Mouse (Mus musculus): ENCODE measurements around the gene Dcaf4.
A peak's percentile ranks its signal among the peaks of the same experiment; 100 is the strongest.

DNA sequence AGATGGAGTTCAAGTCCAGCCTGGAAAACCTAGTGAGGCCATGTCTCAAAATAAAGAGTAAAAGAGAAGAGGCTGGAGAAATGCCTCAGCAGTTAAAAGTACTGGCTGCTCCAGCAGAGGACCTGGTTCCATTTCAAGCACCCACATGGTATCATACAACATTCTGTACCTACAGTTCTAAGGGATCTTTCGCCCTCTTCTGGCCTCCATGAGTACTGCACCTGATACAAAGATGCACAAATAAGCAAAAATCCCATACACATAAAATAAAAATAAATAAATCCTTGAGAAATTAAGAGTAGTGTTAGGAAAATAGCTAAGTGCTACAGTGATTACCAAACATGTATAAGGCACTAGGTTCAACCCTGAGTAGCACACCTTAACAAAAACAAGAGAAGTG is 28.7 kb upstream of the Dcaf4 start:
- TF ChIP-seq POLR2A (IDR thresholded peaks at IDR 0.05; ENCODE audit: control insufficient read depth, low read depth, low read length) (no peak), CTCF (IDR thresholded peaks at IDR 0.05; ENCODE audit: control insufficient read depth, insufficient read depth, insufficient replicate concordance, low read depth, low read length) (peak; percentile 22; the same call in 1 of the 2 replicates)

Data from testis, adult 2 months (tissue).